Mouse (Mus musculus): Measurements from ENCODE around the gene Palm. TPM values are rescaled to one million over a fixed set of nuclear protein-coding genes. Genes with fewer than 3 reads are reported as not detected.

The Palm gene
- total RNA-seq, 2 experiments from 2014 or later = 69.6 to 80.2 TPM

DNA sequence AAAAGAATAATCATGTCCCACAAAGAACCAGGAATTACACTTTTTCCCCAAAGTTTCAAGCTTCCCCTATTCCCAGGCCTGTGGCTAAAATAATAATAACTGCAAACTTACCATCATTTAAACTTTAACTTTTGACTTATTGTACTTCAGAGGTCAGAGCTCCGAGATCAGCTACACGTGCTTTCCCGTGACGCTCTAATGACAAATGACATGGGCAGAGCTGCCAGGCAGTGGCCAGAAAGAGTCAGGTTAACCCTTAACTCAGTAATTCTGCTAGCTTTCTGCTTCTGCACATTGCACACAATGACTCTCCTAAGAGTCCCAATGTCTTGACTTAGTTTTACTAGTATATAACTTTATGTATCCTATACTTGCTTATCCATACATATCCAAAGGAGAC lies 24.0 kb upstream of the Palm start:
- no peak for DNase-seq

DNA sequence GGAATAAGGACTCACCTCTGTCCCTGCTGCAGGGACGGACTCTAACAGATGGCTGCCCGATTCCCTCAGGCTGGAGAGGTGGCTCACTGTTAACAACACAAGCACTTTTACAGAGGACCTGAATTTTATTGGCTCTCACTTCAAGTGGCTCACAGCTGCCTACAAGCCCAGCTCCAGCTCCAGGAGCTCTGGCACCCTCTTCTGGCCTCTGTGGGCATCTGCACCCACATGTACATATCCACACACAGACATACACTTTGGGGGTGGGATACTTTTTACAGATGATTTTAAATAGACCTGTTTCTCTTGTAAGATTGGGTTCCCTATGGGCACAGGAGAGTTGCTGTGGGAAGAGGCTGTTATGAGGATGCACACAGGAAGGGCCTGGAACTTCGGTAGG lies 21.1 kb upstream of the Palm start:
- DNase-seq = no peak

DNA sequence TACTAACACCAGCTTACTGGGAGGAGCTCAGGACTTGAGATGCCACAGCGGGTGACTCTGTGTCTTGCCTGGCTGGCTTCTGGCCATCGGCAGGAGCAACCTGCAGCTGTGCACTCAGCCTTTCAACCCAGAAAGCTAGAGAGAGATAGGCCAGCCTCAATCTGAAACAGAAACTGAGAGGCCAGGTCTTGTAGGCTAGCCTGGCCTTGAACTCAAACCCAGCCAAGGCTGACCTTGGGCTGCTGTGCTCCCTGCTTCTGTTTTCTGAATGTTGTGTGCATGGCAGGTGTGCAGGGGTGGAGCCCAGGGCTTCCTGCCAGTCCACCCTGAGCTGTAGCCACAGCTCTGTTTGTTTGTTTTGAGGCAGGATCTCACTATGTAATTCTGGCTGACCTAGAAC lies 20.2 kb upstream of the Palm start:
- DNase-seq = no peak

DNA sequence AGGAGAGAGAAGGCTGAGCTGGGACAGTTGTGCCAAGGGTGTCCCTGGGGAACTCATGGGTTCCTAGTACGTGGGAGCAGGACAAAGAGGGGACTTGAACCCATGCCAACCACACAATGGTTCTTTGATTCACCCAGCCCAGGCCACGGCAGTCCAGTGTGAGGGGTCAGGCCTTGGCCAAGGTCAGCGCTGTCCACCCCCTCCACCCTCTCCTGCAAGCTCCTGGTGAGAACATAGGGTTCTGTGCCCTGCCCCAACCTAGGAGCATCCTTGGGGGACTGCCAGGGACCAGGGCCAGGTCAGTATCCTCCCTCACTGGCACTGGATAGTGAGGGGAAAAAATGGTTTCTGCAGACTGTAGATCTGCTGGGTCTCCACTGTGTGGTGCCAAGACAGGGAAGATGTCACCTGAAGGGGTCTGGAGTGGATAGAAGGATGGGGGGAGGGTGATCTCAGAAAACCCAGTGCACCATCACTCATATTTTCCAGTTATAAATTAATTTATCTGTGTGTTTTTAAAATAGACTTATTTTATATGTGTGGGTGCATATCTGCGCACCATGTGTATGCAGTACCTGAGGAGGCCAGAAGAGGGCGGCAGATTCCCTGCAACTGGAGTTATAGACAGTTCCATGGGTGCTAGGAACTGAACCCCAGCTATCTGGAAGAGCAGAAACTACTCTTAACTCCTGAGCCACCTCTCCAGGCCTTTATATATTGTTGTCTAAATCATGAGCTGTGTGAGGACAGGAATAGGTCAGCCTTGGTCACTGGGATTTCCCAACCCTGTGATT lies 18.7 kb upstream of the Palm start:
- no peak for DNase-seq

DNA sequence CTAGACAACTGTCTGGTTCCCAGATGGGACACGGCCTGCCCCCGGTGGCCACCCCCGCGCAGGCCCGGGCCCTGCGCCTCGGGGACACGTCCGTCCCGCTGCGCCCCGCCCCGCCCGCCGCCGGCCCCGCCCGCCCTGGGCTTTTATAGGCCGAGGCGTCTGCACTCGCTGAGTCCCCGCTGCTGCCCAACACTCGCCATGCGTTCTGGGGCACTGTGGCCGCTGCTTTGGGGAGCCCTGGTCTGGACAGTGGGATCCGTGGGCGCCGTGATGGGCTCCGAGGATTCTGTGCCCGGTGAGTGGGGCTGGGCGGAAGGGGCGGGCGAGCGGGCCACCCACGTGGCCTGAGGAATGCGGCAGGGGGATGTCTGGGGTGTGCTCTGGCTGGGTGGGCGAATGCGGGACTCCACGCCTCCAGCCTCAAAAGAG lies 16.3 kb upstream of the Palm start, which contains the start of gene Fstl3:
Gene Fstl3 (plus strand): TSS at position 170 of the 429 bp plus-strand sequence.
- DNase-seq = peak; percentile 69

DNA sequence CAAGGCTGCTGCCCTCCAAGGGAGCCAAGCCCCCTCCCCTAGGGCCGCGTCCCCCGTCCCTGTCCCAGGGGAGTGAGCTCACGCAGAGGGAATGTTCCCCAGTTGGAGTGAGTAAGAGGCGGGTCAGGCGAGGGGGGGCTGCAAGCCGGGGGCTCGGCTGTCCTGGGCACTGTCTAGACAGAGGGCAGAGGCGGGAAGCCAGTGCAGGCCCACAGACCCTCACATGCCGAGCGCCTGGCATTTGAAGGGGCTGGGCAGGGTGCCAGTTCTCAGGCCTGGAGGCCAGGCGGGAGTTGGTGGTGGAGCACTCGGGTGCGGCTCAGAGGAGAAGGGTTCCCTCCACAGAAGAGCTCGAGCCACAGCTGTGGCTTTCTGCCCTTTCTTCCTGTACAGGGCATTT lies 15.4 kb upstream of the Palm start:
- peak; percentile 69 for DNase-seq

DNA sequence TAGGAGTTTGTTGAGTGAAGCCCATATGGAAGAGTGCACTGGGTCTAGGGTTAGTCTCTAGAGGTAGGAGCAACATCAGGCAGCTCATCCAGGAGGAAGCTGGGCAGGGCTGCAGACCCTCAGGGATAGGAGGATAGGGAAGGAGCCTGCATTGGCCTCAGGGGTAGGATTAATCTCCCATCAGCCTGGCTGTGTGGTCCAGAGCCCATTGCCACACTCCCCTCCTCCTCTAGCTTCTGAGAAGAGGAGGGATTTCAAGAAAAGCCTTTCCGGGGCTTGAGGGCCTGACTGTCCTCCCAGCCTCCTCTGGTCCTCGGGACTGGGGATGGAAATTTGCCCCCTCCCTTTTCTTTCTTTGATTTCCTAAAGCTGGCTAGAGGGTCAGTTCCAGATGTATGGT lies 14.2 kb upstream of the Palm start:
- no peak for DNase-seq

DNA sequence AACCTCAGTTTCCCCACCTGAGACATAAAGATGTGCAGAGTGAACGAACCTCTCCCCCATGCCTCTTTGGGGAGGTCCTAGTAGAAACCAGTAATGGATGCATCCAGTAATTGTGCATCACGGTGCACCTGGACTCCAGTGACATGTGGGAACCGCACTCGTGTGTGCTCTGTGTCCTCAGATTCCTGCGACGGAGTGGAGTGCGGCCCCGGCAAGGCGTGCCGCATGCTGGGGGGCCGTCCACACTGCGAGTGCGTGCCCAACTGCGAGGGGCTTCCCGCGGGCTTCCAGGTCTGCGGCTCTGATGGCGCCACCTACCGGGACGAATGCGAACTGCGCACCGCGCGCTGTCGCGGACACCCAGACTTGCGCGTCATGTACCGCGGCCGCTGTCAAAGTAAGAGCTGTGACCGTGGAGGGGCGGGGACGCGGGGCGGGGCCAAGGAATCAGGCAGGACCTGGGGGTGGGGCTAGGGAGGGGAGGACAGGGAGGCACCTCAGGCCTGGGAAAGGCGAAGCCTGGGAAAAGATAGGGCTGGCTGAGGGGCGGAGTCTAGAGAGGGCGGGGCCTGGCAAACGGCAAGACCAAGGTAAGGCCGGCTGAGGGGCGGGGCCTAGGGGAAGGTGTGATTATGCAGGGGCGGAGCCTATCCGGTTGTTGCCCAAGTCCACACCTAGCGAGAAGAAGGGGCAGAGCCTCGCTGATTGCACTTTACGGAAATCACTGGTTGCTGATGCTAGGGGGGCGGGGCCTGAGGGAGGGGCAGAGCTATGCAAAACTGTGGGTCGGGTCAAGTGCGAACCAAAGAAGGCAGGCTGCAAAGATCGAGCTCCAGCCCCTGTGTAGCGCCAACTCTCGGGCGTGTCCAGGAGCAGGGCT lies 13.3 kb upstream of the Palm start:
- peak; percentile 97 for DNase-seq

DNA sequence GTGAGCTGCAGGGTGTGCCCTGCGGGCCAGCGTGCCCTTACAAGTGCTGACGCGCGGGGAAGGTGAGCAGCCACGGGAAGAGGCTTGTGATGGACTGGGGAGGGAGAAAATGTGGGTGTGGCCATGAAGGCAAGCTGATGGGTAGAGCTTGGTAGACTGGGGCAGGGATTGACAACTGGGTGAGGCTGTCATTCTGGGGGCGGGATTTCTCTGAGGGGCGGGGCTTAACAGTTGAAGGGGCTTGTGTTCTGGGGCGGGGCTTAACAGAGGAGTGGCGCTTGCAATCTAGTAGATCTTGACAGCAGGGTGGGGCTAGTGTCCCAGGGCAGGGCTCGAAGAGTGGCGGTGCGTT lies 12.7 kb upstream of the Palm start:
- DNase-seq = no peak

DNA sequence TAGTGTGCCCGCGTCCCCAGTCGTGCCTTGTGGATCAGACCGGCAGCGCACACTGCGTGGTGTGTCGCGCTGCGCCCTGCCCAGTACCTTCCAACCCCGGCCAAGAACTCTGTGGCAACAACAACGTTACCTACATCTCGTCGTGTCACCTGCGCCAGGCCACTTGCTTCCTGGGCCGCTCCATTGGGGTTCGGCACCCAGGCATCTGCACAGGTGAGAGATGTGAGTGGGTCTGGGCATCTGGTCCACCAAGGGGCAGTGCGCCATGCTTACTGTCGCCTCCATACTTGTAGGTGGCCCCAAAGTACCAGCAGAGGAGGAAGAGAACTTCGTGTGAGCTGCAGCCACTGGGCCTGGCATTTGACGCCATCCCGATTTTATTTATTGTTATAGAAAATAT lies 12.2 kb upstream of the Palm start:
- DNase-seq = no peak

DNA sequence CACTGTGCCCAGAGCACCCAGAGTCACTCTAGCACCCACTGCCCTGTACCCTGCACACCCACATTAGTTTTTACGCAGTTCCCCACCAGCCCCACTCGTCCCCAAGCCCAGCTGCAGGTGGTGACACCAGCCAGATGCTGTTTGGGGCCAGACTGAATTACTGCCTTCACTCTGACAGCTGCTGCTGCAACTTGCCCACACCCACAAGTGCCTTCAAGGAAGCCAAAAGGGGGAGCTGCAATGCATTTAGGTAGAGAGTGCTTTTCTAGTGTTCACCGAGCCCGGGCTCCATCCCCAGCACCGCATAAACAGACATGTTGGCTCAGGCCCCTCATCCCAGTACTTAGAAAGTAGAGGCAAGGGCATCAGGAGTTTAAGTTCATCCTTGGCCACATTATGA lies 11.4 kb upstream of the Palm start:
- DNase-seq = no peak

DNA sequence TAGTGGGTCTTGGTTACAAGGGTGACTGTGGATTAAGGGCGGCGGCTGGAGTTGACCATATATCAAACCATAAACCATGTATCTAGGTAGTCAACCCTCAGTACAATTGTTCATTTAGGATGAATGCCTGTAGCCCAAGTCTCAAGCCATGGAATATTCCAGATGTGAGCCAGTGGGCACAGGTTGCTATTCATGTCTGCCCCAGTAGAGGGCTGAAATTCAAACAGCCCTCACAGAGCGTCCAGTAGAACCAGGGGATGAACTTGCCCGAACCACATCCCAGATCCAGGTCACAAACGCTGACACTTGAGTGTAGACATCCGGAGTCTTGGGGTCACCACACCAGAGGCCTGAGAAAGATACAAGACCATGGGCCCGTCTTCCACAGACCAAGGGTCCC lies 10.3 kb upstream of the Palm start:
- DNase-seq = no peak

DNA sequence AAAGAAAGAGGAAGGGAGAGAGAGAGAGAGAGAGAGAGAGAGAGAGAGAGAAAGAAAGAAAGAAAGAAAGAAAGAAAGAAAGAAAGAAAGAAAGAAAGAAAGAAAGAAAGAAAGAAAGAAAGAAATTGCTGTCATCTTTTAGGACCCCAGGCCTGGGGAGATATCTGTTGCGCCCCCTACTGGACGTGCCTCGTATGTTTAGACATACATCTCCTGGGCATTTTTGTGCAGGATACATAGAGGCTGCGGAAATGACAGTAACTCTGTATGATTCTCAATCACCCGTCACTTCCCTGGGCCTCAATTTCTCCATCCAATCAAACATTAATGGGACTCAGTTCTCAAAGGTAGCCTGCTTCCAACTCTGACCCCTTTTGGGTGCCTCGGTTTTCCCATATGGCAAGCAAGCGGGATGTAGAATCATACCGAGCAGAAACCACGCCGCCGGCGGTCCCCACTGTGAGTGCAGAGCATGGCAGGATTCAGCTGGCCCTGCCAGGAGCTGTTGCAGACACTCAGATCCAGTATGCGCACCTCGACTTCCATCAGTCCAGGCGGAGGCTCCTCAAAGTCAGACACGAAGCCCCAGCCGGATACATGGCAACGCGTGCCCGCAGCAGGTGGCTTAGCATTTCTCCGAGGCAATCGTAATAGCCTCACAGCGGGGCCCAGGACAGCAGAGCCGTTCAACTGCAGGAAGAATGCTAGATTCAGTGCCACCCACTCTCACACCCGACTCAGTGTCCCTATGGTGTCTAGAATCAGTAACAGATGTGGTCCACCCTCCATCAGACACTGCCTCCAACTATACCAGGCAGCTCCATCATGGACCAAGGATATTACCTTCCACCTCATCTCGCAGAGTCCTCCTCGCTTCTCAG lies 9.2 kb upstream of the Palm start:
- DNase-seq = peak; percentile 68

DNA sequence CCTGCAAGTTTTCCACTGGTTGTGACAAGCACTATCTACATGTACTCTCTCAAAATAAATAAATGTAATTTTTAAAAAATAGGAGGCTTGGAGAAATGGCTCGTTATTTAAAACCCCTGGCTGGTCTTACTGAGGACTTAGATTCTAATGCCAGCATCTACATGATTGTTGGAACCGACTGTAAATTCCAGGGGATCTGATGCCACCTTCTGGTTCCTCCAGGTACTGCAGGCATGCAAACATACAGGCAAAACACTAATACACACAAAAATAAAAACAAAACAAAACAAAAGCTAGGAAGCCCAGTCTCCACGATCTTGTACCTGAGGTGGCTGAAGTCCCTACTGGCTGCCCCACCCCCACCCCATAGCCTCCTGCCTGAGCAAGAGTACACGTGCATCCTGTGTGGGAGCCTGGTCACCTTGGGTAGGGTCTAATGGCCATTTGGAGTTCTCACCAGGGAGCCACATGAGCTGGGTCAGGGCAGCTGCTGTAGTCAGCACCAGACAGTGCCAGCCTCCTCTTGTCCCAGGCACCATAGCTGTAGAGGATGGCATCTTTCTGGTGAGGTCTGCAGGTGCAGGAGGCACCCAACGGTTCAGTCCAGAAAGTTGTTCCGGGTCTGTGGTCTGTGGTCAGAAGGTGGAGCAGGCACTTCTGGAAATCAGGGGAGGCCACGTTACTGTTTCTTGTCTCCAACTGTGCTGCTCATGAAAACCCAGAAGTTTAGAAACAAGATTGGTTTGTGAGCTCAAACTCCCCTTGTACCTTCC lies 4.8 kb upstream of the Palm start:
- peak; percentile 88 for DNase-seq

DNA sequence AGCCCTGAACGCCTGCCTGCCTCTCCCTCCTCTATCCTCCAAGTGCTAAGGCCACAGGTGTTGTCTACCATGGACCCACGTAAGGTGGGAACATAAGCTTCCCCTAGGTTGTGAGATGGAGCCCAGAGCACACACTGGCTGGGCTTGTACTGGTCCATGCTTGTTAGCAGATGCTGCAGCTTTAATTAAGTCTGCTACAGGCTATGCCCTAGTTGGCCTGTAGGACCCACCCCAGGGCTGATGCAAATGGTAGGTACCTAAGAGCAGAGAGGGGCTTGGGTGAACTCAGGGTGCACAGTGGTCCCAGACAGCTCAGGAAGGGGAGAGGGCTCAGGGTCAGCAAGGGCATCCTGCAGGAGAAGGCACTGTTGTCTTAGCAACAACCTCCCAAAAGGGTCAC lies 3.8 kb upstream of the Palm start:
- DNase-seq = no peak

DNA sequence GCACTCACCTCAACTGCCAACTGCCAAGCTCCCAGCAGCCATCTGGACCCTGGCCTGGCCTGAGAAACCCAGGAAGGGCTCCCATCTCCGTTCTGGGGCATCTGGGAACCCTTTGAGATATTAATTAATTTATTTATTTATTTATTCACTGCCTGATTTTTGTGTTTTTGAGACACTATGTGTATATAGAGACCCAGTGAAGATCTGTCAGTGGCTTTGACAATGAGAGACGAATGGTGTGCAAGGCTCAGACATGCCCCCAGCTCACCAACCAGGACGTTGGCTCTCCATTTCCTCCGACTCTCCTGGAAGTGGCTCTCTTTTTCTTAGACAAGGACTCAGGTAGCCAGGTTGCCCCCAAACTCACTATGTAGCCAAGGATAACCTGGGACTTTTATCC lies 2.5 kb upstream of the Palm start, which contains the start of gene Prss57:
Gene Prss57 (minus strand): TSS at position 101 of the 400 bp plus-strand sequence.
- DNase-seq = no peak

DNA sequence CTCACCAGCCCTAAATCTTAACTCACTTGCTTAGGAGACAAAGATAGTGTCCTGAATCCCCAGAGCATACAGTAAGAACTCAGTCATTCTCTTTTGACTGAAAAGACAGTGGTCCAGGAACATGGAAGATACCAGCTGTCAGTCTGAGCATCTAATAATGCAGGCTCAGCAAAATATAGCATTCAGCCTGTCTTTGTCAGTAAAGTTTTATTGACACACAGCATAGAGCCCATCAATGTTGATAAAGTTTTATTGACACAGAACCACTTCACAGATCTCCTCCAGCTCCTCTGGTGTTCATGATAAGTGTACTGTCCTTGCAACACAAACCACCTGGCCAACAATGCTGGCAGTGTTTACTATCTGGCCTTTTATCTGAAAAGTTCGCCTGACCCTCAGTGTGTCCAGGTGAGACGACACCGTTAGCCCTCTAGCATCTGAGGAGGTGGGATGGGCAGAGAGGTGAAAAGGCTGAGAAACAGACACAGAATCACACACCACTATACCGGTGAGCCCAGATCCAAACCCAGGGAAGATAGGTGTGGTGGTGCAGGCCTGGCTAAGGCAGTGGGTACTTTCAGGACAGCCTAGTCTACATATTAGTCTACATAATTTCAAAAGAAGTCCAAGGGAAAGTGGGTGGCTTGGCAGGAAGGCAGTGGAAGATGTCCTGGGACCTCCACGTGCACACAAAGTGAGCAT lies 882 bp upstream of the Palm start:
- no peak for DNase-seq

DNA sequence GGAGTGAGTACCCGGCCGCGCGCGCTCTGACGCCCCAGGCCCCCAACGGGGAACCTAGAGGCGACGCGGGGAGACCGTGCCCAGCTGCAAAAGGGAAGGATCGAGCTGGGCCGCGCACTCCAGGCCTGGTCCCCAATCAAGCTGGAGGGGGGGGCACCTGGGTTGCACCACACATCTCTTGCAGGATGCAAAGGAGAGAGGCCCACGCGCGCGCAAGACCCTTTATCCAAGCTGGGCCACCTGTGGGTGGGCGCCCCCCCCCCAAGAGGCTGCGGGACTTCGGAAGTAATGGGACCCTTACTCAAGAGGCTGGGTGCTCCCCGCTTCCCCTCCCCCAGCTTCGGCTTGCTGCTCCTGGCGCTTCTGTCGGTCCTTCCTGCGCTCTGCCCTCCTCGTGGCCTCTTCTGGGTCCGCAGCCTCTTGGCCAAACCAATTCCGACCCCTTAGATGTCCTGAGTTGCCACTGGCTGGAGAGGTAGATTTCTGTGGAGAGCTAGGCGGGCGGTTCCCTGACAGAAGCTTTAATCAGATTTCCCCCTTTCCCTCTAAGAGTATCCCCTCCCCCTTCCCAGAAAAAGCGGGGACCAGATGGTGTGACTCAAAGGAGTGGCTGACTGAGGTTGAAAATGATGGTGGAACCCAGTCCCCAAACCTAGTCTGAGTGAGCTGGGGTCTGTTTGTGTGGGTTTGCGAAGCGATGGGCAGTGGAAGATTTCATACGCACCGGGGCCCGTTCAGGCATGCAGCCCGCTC lies 542 bp downstream of the Palm start:
- DNase-seq = no peak

DNA sequence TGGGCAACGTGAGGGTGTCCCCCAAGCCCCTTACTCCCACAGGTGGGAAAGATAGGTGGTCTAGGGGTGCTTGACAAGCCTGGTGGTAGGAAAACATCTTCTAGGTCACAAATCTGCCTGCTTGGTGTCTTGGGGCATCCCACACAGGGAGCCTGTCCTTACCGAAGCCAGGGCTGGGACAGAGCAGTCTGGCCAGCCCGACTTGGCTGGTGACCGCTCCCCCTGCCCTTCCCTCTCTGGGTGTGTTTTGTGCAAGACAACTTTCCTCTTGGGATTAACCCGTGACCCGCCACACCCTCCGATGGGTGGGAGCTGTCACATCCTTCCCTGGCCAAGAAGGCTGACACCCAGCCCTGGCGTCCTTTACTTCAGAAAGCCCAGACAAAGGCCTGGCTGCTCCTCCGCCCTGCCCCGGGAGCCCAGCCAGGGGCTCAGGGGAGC lies 1.1 kb downstream of the Palm start:
- peak; percentile 83 for DNase-seq

DNA sequence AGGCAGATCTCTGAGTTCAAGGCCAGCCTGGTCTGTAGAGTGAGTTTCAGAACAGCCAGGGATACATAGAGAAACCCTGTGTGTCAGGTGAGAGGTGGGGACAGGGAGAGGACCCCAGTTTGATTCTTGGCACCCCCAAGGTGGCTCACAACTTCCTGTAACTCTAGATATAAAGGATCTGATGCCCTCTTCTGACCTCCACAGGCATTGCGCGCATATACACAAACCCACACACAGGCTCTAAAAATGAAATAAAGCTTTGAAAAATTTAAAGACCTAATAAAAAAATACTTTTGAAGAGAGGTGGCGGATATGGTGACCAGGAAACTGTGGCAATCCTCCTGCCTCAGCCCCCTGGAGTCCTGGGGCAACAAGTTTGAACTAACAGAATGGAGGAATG lies 2.5 kb downstream of the Palm start:
- DNase-seq = no peak
